Mouse (Mus musculus) urinary bladder, postnatal 10 days (tissue): ENCODE results near the gene Erc1.

Source experiments
- DNase-seq: peaks from one replicate; pipeline ENCODE4 v3.0.0; 2022; ENCODE audit warnings: low spot score

Erc1 gene

GRCm38 (mm10) chr6:119587454-119587853 lies 260.5 kb downstream of the Erc1 start:
- no peak for DNase-seq

DNA sequence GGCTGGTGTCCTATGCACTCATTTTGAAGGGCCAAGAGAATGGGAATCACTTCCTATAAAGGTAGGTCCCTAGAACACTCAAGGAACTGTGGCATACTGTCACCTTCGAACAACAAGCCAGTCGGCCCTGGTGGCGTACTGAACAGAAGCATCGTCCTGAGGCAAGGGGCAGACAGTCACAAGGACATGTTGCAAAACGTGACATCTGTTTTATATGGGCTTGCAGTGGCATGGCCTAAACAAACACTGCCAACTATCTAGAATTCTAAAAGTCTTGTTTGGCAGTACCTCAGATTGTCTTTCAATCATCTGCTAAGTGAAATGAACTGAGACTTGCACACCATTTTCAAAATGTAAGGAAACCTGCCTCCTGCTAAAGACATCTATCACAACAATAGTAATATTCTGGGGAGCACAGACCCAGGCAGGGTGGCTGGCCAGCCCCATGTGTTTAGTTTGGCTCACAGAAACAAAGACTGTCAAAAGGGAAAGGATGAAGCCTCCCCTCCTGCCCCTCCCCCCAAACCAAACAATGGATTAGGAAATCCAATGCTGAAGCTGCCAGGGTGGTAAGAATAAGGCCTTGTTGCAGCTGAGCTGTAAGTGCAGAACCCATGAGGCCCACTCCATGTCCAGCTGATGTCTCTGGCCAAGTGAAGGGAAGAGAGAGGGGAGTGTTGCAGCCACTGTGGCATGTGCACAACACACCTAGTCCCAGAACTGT lies 262.2 kb downstream of the Erc1 start:
- no peak for DNase-seq

- DNase-seq, result no peak
Measured at GRCm38 (mm10) chr6:119584061-119584460, 263.9 kb downstream of the Erc1 start.

- no peak for DNase-seq
Measured at GRCm38 (mm10) chr6:119583165-119583564, 264.8 kb downstream of the Erc1 start.

GRCm38 (mm10) chr6:119576706-119577105 lies 271.3 kb downstream of the Erc1 start:
- DNase-seq, result no peak

GRCm38 (mm10) chr6:119575331-119575730 lies 272.6 kb downstream of the Erc1 start:
- no peak for DNase-seq

DNA sequence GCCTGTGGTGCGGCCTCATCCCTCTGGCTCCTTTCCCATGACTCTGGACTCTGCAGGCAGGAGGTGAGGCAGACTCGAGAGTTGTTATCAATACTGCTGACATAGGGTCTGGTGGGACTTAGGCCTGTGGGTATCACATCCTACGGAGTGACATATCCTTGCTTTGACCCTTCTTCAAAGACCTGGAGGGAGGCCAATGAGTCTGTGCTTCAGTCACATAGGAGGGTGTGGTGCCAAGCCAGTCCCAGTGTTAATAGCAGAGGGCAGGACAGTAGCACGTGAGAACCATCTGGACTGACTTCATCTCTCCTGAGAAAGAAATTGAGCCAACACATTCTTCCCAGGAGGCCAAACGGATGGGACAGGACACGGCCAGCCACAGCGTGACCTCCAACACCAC lies 275.7 kb downstream of the Erc1 start:
- no peak for DNase-seq

- no peak for DNase-seq
Measured at GRCm38 (mm10) chr6:119570797-119571196, 277.2 kb downstream of the Erc1 start.

DNA sequence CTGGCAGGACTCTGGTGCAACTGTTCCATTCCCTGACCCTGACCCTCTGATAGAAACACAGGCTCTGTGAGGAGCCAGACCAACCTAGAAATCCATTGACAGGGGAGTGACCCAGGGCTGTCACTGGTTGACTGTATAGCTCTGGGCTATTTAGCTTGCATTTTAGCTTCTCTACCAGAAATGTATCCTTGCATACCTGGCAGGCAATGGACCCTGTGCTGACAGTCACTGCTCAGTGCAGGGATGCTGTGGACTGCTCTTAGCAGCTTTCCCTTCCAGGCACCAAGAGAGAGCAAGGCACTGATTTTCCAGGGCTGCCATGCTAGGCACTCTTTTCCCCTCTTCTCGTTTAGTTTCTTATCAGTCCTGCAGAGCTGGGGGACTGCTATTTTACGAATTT lies 279.6 kb downstream of the Erc1 start:
- no peak for DNase-seq

DNA sequence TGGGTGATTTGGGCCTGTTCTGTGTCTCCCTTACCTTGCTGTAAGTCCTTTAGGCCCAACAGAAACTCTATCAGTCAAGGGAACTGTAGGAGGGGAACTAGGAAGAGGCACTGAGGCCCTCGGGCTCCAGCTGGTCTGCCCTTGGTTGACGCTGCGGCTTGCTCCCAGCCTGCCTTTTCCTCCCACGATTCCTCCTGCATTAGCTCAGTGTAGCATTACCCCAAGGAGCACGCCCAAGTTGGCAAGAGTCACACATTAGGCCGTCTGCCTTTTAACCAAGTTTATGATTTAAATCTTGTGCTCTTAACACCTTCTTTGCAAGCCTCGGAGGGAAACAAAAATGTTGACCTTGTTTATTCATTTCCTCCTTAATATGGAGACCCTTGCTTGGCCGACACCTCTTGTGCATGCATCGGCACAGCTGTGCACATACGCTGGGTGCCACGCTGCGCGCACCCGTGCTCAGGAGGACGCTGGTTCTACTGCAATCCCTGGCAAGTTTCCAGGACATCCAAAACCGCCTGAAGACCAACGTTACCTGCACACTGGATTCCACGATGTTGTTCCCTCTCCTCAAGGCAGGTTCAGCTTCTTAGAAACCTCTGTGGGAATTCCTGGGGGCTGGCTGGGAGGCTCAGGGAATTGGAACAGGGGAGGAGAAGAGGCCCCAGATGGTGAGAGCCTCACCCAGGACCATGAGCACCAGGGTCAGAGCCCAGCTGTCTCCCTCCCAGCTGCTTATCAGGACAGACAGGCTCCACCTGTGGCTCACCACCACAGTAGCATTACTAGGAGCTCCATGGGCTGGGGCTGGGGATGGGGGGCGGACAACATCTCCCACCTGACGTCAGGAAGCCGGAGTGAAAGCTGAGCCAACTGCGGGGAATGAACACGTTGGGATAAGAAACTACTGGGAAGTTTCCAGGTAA lies 282.3 kb downstream of the Erc1 start:
- no peak for DNase-seq

DNA sequence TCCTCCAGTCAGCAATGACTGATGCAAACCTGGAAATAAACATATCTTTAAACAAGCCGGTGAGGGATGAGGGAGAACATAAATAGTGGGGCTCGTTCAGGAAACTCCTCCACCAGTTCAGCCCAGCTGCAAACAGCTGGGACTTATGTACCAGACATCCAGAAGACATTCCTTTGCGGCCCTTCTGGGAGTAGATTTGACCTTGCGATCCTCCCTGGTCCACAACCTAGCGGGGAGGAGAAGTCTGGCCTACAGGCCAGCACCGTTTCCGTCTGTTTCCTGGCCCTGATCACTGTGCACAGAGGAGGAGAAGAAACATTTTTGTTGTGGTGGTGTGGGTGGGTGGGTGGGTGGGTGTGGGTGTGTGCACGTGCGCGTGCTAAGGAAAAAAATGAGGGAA lies 285.4 kb downstream of the Erc1 start:
- no peak for DNase-seq

GRCm38 (mm10) chr6:119558855-119559254 lies 289.1 kb downstream of the Erc1 start:
- no peak for DNase-seq

DNA sequence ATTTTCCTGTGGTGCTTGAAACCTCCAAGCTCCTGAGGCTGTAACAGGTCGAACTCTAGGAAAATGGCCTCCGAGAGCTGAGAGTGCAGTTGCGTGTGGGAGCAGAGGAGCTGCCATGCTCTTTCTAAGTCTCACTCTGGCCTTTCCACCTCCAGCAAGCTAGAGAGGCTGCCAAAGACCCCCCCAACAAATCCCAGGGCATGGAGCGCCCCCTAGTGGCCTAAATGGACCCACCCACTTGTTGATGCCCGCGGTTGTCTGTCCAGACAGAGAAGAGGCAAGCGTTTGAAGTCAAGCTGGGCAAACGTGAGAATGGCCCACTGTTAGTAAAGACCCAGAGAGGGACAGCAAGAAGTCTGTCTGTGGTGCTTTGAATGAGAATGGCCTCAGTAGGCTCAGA lies 293.5 kb downstream of the Erc1 start:
- no peak for DNase-seq

DNA sequence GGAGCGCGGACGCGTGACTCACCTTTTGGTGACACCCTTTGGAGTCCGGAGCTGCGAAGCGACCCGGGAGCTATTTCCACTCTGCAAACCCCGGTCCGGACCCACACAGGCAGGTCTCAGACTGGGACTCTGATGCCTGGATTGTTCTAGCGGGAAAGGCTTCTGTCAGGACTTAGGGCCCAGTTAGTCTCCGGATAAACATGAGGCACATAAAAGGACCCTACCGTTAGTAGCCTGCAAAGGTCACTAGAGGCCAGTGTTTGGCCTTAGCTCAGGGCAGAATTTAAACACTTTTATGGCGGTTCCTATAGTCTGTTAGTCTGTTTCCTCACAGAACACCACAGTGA lies 303.5 kb downstream of the Erc1 start:
- no peak for DNase-seq

DNA sequence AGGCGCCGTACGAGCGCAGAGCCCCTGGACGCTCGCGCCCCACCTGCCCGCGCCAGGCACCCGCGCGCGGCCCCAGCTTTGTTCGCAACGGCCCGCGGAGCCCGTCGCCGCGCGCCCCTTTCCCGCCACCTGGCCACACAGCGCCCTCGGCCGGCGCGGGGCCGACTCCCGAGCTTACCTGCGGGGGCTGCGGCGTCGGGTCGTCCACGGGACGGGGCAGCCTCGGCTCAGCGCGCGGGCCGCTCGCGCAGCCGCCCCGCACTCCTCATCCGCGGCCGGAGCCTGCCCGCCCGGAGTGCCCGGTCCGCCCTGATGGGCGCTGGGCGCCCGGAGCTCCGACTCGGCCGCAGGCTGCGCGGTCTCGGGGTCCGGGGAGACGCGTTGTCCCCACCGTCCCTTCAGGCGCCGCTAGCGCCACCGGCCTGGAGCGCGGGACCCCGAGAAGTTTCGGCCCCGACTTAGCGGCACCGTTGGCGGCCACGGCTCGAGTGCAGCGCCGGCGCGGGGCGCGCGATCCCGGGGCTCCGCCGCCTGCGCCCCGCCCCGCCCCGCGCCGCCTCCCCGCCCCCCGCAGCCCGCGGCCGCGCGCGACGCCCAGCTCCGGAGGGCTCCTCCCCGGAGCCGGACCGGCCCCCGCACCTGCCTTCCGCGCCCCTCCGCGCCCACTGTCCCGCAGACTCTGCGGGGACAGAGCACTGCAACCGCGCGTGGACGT lies 304.0 kb downstream of the Erc1 start, which contains the start of gene Wnt5b:
Gene Wnt5b, minus strand, starts transcription at position 545 of the 715 bp plus-strand sequence.
- no peak for DNase-seq

DNA sequence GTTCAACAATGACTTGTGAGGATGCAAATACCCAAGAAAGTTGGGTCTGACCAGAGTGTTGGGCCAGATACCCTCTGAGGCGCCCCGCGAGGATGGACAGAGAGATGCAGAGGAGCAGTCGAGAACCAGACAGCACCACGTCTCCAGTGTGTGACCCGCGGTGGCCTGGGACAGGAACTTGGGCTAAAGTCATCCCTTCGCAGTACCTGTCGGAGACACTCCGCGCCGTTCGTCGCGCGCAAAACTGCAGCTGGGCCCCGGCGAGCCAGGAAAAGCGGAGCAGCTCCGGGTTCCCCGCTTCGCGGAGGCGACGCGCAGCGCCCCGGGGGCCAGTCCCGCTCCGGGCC lies 304.5 kb downstream of the Erc1 start:
- DNase-seq, result no peak

GRCm38 (mm10) chr6:119535867-119536266 lies 312.1 kb downstream of the Erc1 start:
- DNase-seq, result no peak

- DNase-seq, result no peak
Measured at GRCm38 (mm10) chr6:119533170-119533709, 314.7 kb downstream of the Erc1 start.

DNA sequence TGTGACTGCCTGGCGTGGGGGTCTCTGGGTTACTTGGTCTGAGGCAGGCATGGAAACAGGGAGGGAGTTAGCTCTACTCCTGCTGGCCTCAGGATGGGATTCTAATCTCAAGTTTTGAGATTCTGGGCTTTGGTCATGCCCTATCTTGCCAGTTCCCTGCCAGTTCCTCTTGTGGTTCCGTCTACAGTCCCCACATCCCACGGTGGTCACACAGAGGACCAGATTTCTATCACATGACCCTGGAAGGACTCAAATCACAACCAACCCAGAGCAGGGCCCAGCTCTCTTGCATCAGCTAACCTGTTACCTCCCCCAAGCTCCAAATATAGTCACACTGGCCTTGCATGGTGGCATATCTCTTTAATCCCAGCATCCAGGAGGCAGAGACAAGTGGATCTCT lies 318.3 kb downstream of the Erc1 start:
- DNase-seq, result no peak

DNA sequence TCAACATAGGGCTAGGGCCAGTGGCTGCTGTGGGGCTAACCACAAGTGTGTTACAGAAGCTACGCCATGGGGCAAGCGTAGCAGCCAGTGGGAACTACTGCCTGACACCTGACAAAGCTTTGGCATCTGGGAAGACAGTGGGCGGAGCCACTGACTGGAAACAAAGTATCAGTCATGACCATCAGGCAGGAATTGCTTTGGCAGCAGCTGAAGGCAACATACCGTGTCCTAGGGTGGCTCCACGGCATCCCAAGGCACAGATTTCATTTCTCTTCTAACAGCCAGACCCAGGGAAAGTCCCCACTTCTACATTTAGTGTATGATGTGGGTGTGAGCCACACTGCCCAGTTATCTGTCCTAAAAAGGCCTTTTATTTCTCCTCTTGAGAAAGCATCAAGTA lies 321.5 kb downstream of the Erc1 start:
- no peak for DNase-seq

DNA sequence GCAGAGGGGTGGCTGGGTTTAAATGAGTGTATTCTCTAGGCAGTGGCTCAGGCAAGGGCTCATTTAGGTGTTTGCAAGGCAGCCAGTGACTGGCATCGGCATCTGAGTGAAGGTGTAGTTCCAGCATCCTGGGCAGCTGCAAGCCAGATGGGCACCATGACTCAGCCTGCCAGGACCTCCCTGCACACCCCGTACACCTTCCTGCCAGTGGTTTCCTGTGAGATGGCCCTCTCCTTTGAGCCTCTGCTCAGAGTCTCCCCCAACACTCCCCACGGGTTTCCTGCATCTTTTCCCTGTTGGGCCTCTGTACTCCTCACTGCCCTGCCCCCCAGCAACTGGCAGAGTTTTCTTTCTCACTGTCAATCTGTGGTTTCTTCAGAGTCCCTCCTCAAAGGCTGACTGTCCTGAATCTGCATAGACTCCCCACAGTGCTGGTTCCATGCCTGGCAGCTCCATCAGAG lies 326.0 kb downstream of the Erc1 start:
- no peak for DNase-seq

DNA sequence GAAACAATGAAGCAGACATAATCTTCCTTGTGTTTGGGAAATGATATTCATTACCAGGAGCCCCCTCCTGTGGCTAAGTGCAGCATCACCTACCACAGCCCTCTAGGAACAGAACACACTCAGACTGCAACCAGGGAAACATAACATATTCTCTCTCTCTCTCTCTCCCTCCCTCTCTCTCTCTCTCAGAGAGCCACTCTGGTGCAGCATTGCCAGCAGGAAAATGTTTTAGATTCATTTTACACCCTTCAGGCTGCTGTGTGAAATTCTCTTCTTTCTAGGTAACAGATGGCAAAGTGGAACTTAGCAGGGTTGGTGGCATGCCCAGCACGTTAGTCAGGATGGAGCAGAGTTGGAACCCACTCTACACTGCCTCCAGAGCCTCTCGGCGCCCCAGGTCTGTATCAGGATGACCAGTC lies 326.5 kb downstream of the Erc1 start:
- DNase-seq, result no peak
